Mouse (Mus musculus) kidney, adult 2 months (tissue): ENCODE measurements around the gene Klkb1.

ENCODE experiments used
- CTCF ChIP-seq: fragments of 200-500 bp; conservative IDR thresholded peaks from 2 replicates; pipeline ENCODE4 v1.5.1; 2011; ENCODE audit warnings: low read depth, mild to moderate bottlenecking, control low read depth, low read length, moderate library complexity, mixed read lengths; ENCODE audit not compliant: insufficient read depth, insufficient read length
- POLR2A ChIP-seq: fragments of 200-500 bp; IDR thresholded peaks from one replicate; pipeline ENCODE4 v1.6.1; 2011; ENCODE audit warnings: low read depth, low read length, control low read depth

DNA sequence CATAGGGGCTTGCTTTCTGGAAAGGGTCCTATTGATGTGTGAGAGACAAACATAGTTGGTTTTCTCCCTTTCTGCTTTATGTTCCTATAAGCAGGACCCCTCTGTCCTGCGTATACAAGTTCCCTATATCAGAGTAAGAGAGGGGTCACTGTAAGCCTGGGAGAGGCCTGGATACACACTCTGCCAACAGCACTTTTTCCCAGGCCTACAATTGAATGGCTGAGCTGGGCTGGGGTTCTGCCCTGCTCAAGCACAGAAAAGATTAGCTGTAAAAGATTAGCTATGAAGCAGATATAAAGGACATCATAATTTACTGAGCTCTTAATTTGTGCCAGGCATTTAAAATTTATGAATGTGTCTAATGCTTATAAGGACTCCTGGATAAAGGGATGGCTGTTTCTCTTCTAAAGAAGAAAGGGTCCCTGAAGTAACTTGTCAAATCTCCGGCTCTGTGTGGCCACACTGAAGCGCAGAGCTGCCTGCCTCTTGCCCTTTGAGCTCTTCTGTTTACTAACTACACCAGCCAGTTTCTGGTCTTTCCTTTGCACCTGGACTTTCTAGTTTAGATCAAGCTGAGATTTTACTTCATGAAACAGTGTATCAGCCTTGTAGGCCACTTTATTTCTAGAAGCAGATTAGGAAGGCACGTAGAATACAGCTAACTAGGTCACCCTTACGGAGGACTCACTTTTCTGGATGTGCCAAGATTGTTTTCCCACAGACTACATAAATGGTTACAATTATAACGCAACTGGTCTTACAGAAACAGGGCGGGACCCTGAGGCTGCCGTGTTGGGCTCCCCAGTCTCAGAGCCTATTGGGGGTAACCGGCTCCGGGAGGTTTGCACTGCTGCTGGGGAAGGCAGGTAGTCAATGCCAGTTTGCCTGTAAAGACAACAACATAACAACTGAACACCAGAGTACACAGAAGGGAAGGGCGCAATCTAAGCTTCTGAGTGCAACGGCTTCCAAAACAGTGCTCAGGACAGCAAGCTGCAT lies 47.3 kb upstream of the Klkb1 start:
- TF ChIP-seq CTCF = no peak
- TF ChIP-seq POLR2A = no peak
